9 mouse cellular contexts compared by ENCODE assay signal in genomic region chr12:65401728-65402419, GRCm38 (mm10).
DNase-seq lines count a peak whose midpoint lies in the region; ATAC-seq lines count a peak whose summit lies in the region.
"Had no signal": no experiment of that assay in that cellular context is flagged by ENCODE, and none has a peak within 500 bp of the region (broad histone marks: within the 10 kb centered on the region; RNA-seq: fewer than 3 reads in every experiment).

No protein-coding gene starts in this region.

- H3K9me3 ChIP-seq in hindbrain, embryonic 15.5 days: no peaks in the 10 kb centered on the region

- H3K27ac ChIP-seq in hindbrain, embryonic 15.5 days (replicated peaks): no peak overlapping the region

- H3K4me1 ChIP-seq in hindbrain, embryonic 15.5 days (replicated peaks): no peaks in the 10 kb centered on the region

- H3K4me3 ChIP-seq in hindbrain, embryonic 15.5 days: no peak overlapping the region
- H3K4me3 ChIP-seq: myocyte had no signal

- H3K9ac ChIP-seq in hindbrain, embryonic 15.5 days: no peak overlapping the region

- no peaks in the 10 kb centered on the region for H3K36me3 ChIP-seq in hindbrain, embryonic 15.5 days

- no peaks in the 10 kb centered on the region for H3K27me3 ChIP-seq in hindbrain, embryonic 15.5 days

- H3K4me2 ChIP-seq in hindbrain, embryonic 15.5 days: no peak overlapping the region

- WGBS in hindbrain, embryonic 15.5 days: 42% methylated on average over 8 of the region's 8 CpGs

- DNase-seq in urinary bladder, postnatal 14 days (ENCODE audit: low spot score): peak; percentile 41
- DNase-seq in urinary bladder, postnatal 25 days (ENCODE audit: low spot score): no peak
- DNase-seq in embryo, embryonic 10 days (ENCODE audit: low spot score): peak; percentile 76
- DNase-seq in left cerebral cortex, adult 11 months (ENCODE audit: low spot score): peak; percentile 52
- DNase-seq in retina, embryonic 14.5 days (ENCODE audit: low spot score): peak; percentile 73
- DNase-seq in thymus, postnatal 14 days: no peak
- no peak for DNase-seq in thymus, postnatal 0 days (ENCODE audit: low spot score)

- ATAC-seq in hindbrain, embryonic 15.5 days (ENCODE audit: low FRiP score, low read depth): peak; percentile 90

Comparison
In these comparisons a context has a peak if more than half of its experiments do, and no peak if none do; other contexts are left out.
1. DNase-seq: peak in urinary bladder, postnatal 14 days (single experiment), embryo, embryonic 10 days (single experiment), left cerebral cortex, adult 11 months (single experiment) and retina, embryonic 14.5 days (single experiment); none in urinary bladder, postnatal 25 days (single experiment), thymus, postnatal 14 days (single experiment) and thymus, postnatal 0 days (single experiment).